Mouse (Mus musculus): Measurements from ENCODE around the gene Dguok. TPM values are rescaled to one million over a fixed set of nuclear protein-coding genes. Genes with fewer than 3 reads are reported as not detected.
A peak's percentile ranks its signal among the peaks of the same experiment; 100 is the strongest.

Dguok gene
- polyA plus RNA-seq, 1 experiment from 2014 or later: 68.8 TPM

DNA sequence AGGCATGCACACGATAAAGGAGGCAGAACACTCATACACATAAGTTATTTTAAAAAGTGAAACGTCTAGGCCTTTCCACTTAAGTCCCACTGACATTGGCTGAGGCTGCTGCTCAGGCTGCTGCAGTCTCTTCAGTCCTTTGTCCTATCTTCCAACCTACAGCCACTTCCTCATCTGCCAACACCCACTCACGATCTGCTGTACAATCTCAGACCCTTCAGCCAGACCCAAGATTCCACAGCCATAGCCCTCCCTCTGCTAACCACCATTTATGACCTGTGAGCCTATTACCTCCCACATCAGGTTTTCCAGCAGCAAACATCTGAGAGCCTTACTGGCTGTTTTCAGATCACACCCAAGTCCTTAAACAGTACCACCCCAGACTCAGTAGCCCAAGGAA, 57.3 kb downstream of the Dguok start:
- Histone ChIP-seq H3K4me3 (replicated peaks) (no peak overlapping the region), H3K36me3 (no peaks in the 10 kb centered on the region), H3K4me1 (replicated peaks) (peaks cover 77% of the 10 kb centered on the region), H3K4me2 (replicated peaks) (0 out of 2 replicates have a peak overlapping the region, but pooled peaks have one; percentile 3), H3K9ac (no peak overlapping the region), H3K9me3 (no peaks in the 10 kb centered on the region), H3K27me3 (replicated peaks) (no peaks in the 10 kb centered on the region), H3K27ac (peak overlapping the region; percentile 33; the same call in 1 of the 2 replicates)
- 28% methylated on average over 3 of the region's 3 CpGs for WGBS
- ATAC-seq: no peak

GRCm38 (mm10) chr6:83448911-83449310, 57.9 kb downstream of the Dguok start:
- 66% methylated on average over 4 of the region's 4 CpGs for WGBS
- no peak overlapping the region for H3K4me3 ChIP-seq (replicated peaks)
- 0 out of 2 replicates have a peak overlapping the region, but pooled peaks have one; percentile 3 for H3K4me2 ChIP-seq (replicated peaks)
- no peak for ATAC-seq
- H3K27ac ChIP-seq: peak overlapping the region; percentile 33; the same call in 1 of the 2 replicates
- no peak overlapping the region for H3K9ac ChIP-seq
- no peaks in the 10 kb centered on the region for H3K36me3 ChIP-seq
- H3K9me3 ChIP-seq: no peaks in the 10 kb centered on the region
- no peaks in the 10 kb centered on the region for H3K27me3 ChIP-seq (replicated peaks)
- peaks cover 77% of the 10 kb centered on the region for H3K4me1 ChIP-seq (replicated peaks)

DNA sequence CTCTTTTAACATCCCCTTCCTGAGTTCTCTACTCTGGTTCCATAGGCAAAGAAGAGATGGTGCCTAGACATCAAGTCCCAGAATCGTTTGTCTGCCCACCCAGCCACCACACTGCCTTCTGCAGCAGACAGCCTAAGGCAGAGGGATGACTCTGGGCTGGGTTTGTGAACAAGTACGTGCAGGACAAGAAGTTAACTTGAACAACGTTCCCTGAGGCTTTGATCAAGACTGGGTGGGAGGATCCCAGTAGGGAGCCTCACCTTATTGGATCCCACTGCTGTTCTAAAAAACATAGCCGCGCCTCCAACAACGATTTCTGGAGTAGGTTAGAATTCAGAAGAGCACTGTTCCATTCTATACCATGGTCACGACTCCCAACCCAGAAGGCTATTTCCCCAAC, 59.7 kb downstream of the Dguok start:
- no peak overlapping the region for H3K4me3 ChIP-seq (replicated peaks)
- 63% methylated on average over 7 of the region's 7 CpGs for WGBS
- H3K4me1 ChIP-seq (replicated peaks): peaks cover 79% of the 10 kb centered on the region
- ATAC-seq: no peak
- H3K27ac ChIP-seq: no peak overlapping the region
- H3K4me2 ChIP-seq (replicated peaks): no peak overlapping the region
- no peaks in the 10 kb centered on the region for H3K36me3 ChIP-seq
- H3K9me3 ChIP-seq: no peaks in the 10 kb centered on the region
- H3K27me3 ChIP-seq (replicated peaks): no peaks in the 10 kb centered on the region
- no peak overlapping the region for H3K9ac ChIP-seq

GRCm38 (mm10) chr6:83445796-83446195, 61.0 kb downstream of the Dguok start:
- Histone ChIP-seq H3K36me3 (no peaks in the 10 kb centered on the region), H3K27me3 (replicated peaks) (no peaks in the 10 kb centered on the region), H3K4me1 (replicated peaks) (peaks cover 72% of the 10 kb centered on the region), H3K9me3 (no peaks in the 10 kb centered on the region), H3K4me3 (replicated peaks) (no peak overlapping the region), H3K9ac (no peak overlapping the region), H3K27ac (peak overlapping the region; percentile 39; the same call in 1 of the 2 replicates), H3K4me2 (replicated peaks) (peak overlapping the region; percentile 27)
- WGBS: 66% methylated on average over 2 of the region's 2 CpGs
- ATAC-seq: peak; percentile 24

GRCm38 (mm10) chr6:83443441-83444340, 63.1 kb downstream of the Dguok start:
- no peaks in the 10 kb centered on the region for H3K9me3 ChIP-seq
- H3K27ac ChIP-seq: peak overlapping the region; percentile 95
- WGBS: 5% methylated on average over 13 of the region's 13 CpGs
- peak overlapping the region; percentile 23; the same call in 1 of the 2 replicates for H3K9ac ChIP-seq
- ATAC-seq: peak; percentile 69
- H3K4me2 ChIP-seq (replicated peaks): peak overlapping the region; percentile 88
- peaks cover 71% of the 10 kb centered on the region for H3K4me1 ChIP-seq (replicated peaks)
- 0 out of 2 replicates have a peak, but pooled peaks cover 3% of the 10 kb centered on the region for H3K36me3 ChIP-seq
- no peaks in the 10 kb centered on the region for H3K27me3 ChIP-seq (replicated peaks)
- H3K4me3 ChIP-seq (replicated peaks): peak overlapping the region; percentile 13; the same call in 1 of the 2 replicates

GRCm38 (mm10) chr6:83442639-83443038, 64.1 kb downstream of the Dguok start:
- H3K4me1 ChIP-seq (replicated peaks): peaks cover 78% of the 10 kb centered on the region
- WGBS: 35% methylated on average over 3 of the region's 3 CpGs

DNA sequence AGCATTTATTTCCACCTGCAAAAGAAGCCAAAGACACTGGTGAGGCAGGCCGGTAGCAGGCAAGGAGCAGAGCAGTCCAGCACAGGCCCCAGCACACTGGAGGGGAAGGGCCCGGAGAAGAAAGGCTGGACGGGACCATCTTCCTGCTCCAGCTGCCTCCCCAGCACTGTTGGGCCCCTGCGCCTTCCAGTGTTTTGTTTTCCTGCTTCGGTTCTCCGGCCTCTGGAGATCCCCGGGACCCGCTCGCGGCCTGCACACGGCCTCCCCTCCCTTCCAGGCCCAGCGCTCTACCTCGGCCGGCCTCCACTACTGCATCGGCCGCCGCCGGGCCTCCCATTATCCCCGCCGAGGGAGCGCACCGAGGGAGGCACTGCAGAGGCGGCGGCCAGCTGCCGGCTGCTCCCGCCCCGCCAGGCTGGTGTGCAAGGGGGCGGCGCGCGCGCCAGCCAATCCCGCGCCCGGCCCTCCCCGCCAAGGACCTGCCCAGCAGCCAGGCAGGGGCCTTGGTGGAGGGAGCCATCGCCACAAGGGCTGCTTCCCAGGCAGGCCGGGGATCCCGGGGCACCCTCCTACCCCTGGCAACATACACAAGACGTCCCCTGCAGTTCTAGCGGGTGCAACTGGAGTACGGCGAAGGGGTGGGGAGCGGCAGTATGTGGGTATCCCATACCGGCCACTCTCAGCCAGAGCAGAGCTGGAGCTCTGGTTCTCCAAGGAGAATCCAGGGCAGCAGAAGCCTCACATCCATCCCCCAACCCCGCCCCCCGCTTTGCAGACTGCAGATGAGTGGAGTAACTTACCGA, 65.3 kb downstream of the Dguok start:
- no peaks in the 10 kb centered on the region for H3K27me3 ChIP-seq (replicated peaks)
- H3K4me3 ChIP-seq (replicated peaks): peak overlapping the region; percentile 79
- peak overlapping the region; percentile 88 for H3K4me2 ChIP-seq (replicated peaks)
- peak; percentile 93 for ATAC-seq
- peak overlapping the region; percentile 95 for H3K27ac ChIP-seq
- WGBS: under 1% methylated on average over 48 of the region's 48 CpGs
- H3K36me3 ChIP-seq: peaks cover 8% of the 10 kb centered on the region; the same call in 1 of the 2 replicates
- H3K9me3 ChIP-seq: no peaks in the 10 kb centered on the region
- peaks cover 70% of the 10 kb centered on the region for H3K4me1 ChIP-seq (replicated peaks)
- peak overlapping the region; percentile 78 for H3K9ac ChIP-seq

More at GRCm38 (mm10) chr6:83442639-83443038, 64.1 kb downstream of the Dguok start:
- H3K36me3 ChIP-seq: peaks cover 8% of the 10 kb centered on the region; the same call in 1 of the 2 replicates
- H3K9ac ChIP-seq: peak overlapping the region; percentile 26; the same call in 1 of the 2 replicates
- peak overlapping the region; percentile 79 for H3K4me3 ChIP-seq (replicated peaks)
- H3K27ac ChIP-seq: peak overlapping the region; percentile 95
- H3K27me3 ChIP-seq (replicated peaks): no peaks in the 10 kb centered on the region
- H3K9me3 ChIP-seq: no peaks in the 10 kb centered on the region
- H3K4me2 ChIP-seq (replicated peaks): peak overlapping the region; percentile 88
- ATAC-seq: no peak

- WGBS: 4% methylated on average over 26 of the region's 26 CpGs
- no peaks in the 10 kb centered on the region for H3K9me3 ChIP-seq
- peaks cover 8% of the 10 kb centered on the region; the same call in 1 of the 2 replicates for H3K36me3 ChIP-seq
- peak overlapping the region; percentile 95 for H3K27ac ChIP-seq
- peaks cover 65% of the 10 kb centered on the region for H3K4me1 ChIP-seq (replicated peaks)
- H3K4me3 ChIP-seq (replicated peaks): peak overlapping the region; percentile 79
- H3K4me2 ChIP-seq (replicated peaks): peak overlapping the region; percentile 88
- no peaks in the 10 kb centered on the region for H3K27me3 ChIP-seq (replicated peaks)
- H3K9ac ChIP-seq: peak overlapping the region; percentile 78
- ATAC-seq: peak; percentile 21
Measured at GRCm38 (mm10) chr6:83440510-83441258, 66.1 kb downstream of the Dguok start.

- H3K4me1 ChIP-seq (replicated peaks): peaks cover 68% of the 10 kb centered on the region
- WGBS: 36% methylated on average over 3 of the region's 3 CpGs
- H3K9ac ChIP-seq: peak overlapping the region; percentile 5; the same call in 1 of the 2 replicates
- ATAC-seq: no peak
- H3K4me3 ChIP-seq (replicated peaks): peak overlapping the region; percentile 79
- no peaks in the 10 kb centered on the region for H3K9me3 ChIP-seq
- H3K36me3 ChIP-seq: peaks cover 8% of the 10 kb centered on the region; the same call in 1 of the 2 replicates
- no peaks in the 10 kb centered on the region for H3K27me3 ChIP-seq (replicated peaks)
- H3K27ac ChIP-seq: 0 out of 2 replicates have a peak overlapping the region, but pooled peaks have one; percentile 95
- H3K4me2 ChIP-seq (replicated peaks): peak overlapping the region; percentile 88
Measured at GRCm38 (mm10) chr6:83440197-83440509, 66.6 kb downstream of the Dguok start.

- Histone ChIP-seq H3K4me2 (replicated peaks) (peak overlapping the region; percentile 88), H3K27ac (no peak overlapping the region), H3K4me1 (replicated peaks) (peaks cover 70% of the 10 kb centered on the region), H3K9ac (0 out of 2 replicates have a peak overlapping the region, but pooled peaks have one; percentile 5), H3K36me3 (peaks cover 8% of the 10 kb centered on the region; the same call in 1 of the 2 replicates), H3K9me3 (no peaks in the 10 kb centered on the region), H3K4me3 (replicated peaks) (peak overlapping the region; percentile 79), H3K27me3 (replicated peaks) (no peaks in the 10 kb centered on the region)
- 65% methylated on average over 5 of the region's 5 CpGs for WGBS
- no peak for ATAC-seq
Measured at GRCm38 (mm10) chr6:83439781-83440180, 67.0 kb downstream of the Dguok start.

GRCm38 (mm10) chr6:83439119-83439767, 67.5 kb downstream of the Dguok start:
- H3K4me1 ChIP-seq (replicated peaks): peaks cover 68% of the 10 kb centered on the region
- peaks cover 8% of the 10 kb centered on the region; the same call in 1 of the 2 replicates for H3K36me3 ChIP-seq
- H3K4me3 ChIP-seq (replicated peaks): 0 out of 2 replicates have a peak overlapping the region, but pooled peaks have one; percentile 79
- H3K27me3 ChIP-seq (replicated peaks): no peaks in the 10 kb centered on the region
- ATAC-seq: no peak
- no peaks in the 10 kb centered on the region for H3K9me3 ChIP-seq
- H3K4me2 ChIP-seq (replicated peaks): peak overlapping the region; percentile 88; the same call in 1 of the 2 replicates
- H3K9ac ChIP-seq: 0 out of 2 replicates have a peak overlapping the region, but pooled peaks have one; percentile 5
- WGBS: 87% methylated on average over 13 of the region's 13 CpGs
- H3K27ac ChIP-seq: no peak overlapping the region

Data from intestine, embryonic 15.5 days (tissue).